Mouse (Mus musculus) lung, adult 2 months (tissue): ENCODE data around the gene N4bp2l2.

Source experiments
- CTCF ChIP-seq: fragments of 200-500 bp; IDR thresholded peaks from 2 replicates; pipeline ENCODE4 v1.5.1; 2011; ENCODE audit warnings: mild to moderate bottlenecking, low read length, control low read depth; ENCODE audit not compliant: insufficient read depth
- POLR2A ChIP-seq: fragments of 200-500 bp; IDR thresholded peaks from 2 replicates; pipeline ENCODE4 v1.6.1; 2011; ENCODE audit warnings: low read depth, mild to moderate bottlenecking, control low read depth, low read length, borderline replicate concordance; ENCODE audit errors: extremely low read depth

DNA sequence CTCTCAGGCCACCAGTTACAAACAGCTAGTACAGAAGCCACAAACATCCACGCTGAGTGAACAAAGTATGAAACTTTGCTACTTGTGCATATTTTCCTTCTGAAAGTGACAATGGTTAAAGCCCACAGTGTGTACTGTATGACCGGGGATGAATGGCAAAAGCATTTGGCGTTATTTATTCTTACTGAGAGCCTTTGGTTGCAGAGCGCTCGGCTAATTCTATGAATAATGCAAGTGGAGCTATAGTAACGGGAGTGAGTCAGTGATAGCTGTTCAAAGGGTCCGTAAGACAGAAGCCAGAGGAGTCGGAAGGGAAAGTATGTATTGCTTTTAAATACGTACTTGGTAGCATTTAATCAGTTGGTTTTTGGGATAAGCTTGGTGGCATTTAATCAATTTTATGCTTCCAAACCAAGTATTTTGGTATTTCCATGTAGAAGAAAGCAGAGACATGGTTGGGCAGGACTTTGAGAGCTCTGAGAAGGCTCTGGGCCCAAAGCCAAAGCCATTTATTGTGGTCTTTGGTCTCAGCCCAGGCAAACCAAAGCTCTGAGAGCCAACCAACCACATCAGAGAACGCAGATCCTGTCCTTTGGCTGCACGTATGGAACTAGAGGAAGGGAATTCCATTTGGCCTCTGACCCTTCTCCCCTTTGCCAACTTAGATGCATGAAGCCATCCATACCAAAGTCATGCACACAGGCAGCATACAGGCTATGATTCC lies 95.3 kb downstream of the N4bp2l2 start:
- no peak for TF ChIP-seq POLR2A
- no peak for TF ChIP-seq CTCF
